Mouse (Mus musculus) limb, embryonic 15.5 days (tissue): ENCODE measurements around the gene Dnajb1. TPM values are rescaled to one million over a fixed set of nuclear protein-coding genes. Genes with fewer than 3 reads are reported as not detected.
"Not testable (repeated sequence)": the region's sequence is repeated elsewhere in the genome, so short reads cannot be mapped to it uniquely, and the experiment has no call there.

ENCODE experiments used
- ATAC-seq: fragments of 200-750 bp; cut with Nextera tagmentation; 2 replicates; pipeline ENCODE4 v1.8.0; 2017; ENCODE audit warnings: low read depth, moderate TSS enrichment; ENCODE audit not compliant: insufficient number of reproducible peaks, low FRiP score, low TSS enrichment
- H3K27ac ChIP-seq: fragments of 300-500 bp; sonication (generic); 2 replicates; pipeline ENCODE4 v1.5.1; 2015; ENCODE audit warnings: moderate library complexity, mild to moderate bottlenecking, inconsistent platforms
- H3K27me3 ChIP-seq: fragments of 300-500 bp; sonication (generic); 2 replicates; pipeline ENCODE4 v1.6.1; 2015; ENCODE audit warnings: inconsistent platforms
- H3K36me3 ChIP-seq: fragments of 300-500 bp; sonication (generic); 2 replicates; pipeline ENCODE4 v1.6.1; 2015; ENCODE audit warnings: inconsistent platforms
- H3K4me1 ChIP-seq: fragments of 300-500 bp; sonication (generic); 2 replicates; pipeline ENCODE4 v1.6.1; 2015; ENCODE audit warnings: inconsistent platforms
- H3K4me2 ChIP-seq: fragments of 300-500 bp; sonication (generic); 2 replicates; pipeline ENCODE4 v1.6.1; 2015; ENCODE audit warnings: mild to moderate bottlenecking, inconsistent platforms
- H3K4me3 ChIP-seq: fragments of 300-500 bp; sonication (generic); 2 replicates; pipeline ENCODE4 v1.5.1; 2015; ENCODE audit warnings: mild to moderate bottlenecking, inconsistent platforms
- H3K9ac ChIP-seq: fragments of 300-500 bp; sonication (generic); 2 replicates; pipeline ENCODE4 v1.6.1; 2015; ENCODE audit warnings: inconsistent platforms
- H3K9me3 ChIP-seq: fragments of 300-500 bp; sonication (generic); 2 replicates; pipeline ENCODE4 v1.6.1; 2016; ENCODE audit warnings: inconsistent platforms
- WGBS: fragments of 180-500 bp; shearing (Covaris S2); methylation state at CpG from one replicate; pipeline ENCODE4 v1.1.7; 2015; 5-methylcytosine and 5-hydroxymethylcytosine counted together
- polyA plus RNA-seq: library from polyadenylated mRNA; unstranded; fragments of >200 nt; fragmentation: Nextera tagmentation; extraction: Ambion mirVana; gene quantifications from 2 replicates; pipeline ENCODE4 v1.2.1, GENCODE M21; 2015

Gene Dnajb1
- 78.5 and 79.1 TPM in 2 replicates for polyA plus RNA-seq

- Histone ChIP-seq H3K4me1 (peaks cover 27% of the 10 kb centered on the region), H3K4me3 (peak within 1 kb of the TSS; percentile 88), H3K27ac (peak within 1 kb of the TSS; percentile 99), H3K9ac (peak within 1 kb of the TSS; percentile 89), H3K4me2 (peak within 1 kb of the TSS; percentile 68), H3K9me3 (no peaks in the 10 kb centered on the region), H3K36me3 (peaks cover 32% of the 10 kb centered on the region), H3K27me3 (no peaks in the 10 kb centered on the region)
- WGBS = under 1% methylated on average over 68 of the region's 69 CpGs
- peak; percentile 97 for ATAC-seq
Measured at GRCm38 (mm10) chr8:83607661-83608397, at the start of gene Dnajb1, which contains the start of gene Tecr. Gene Dnajb1, plus strand, starts transcription at chr8:83608193. Gene Tecr, minus strand, starts transcription at chr8:83607971.

- H3K4me3 ChIP-seq = no peak overlapping the region
- WGBS = 78% methylated on average over 3 of the region's 3 CpGs
- H3K9ac ChIP-seq = no peak overlapping the region
- ATAC-seq = no peak
- no peak overlapping the region for H3K4me2 ChIP-seq
- H3K36me3 ChIP-seq = no peaks in the 10 kb centered on the region
- peaks cover 6% of the 10 kb centered on the region for H3K4me1 ChIP-seq
- H3K27ac ChIP-seq = no peak overlapping the region
- H3K27me3 ChIP-seq = no peaks in the 10 kb centered on the region
- H3K9me3 ChIP-seq = no peaks in the 10 kb centered on the region
Measured at GRCm38 (mm10) chr8:83562669-83563068, 45.3 kb upstream of the Dnajb1 start.

- H3K36me3 ChIP-seq = no peaks in the 10 kb centered on the region
- no peaks in the 10 kb centered on the region for H3K9me3 ChIP-seq
- H3K4me1 ChIP-seq = peaks cover 12% of the 10 kb centered on the region
- no peak overlapping the region for H3K27ac ChIP-seq
- H3K4me2 ChIP-seq = no peak overlapping the region
- no peak overlapping the region for H3K9ac ChIP-seq
- H3K4me3 ChIP-seq = no peak overlapping the region
- no peak for ATAC-seq
- 71% methylated on average over 4 of the region's 4 CpGs for WGBS
- no peaks in the 10 kb centered on the region for H3K27me3 ChIP-seq
Measured at GRCm38 (mm10) chr8:83563246-83563645, 44.7 kb upstream of the Dnajb1 start.

GRCm38 (mm10) chr8:83565731-83566375, 42.1 kb upstream of the Dnajb1 start:
- Histone ChIP-seq H3K4me1 (peaks cover 12% of the 10 kb centered on the region), H3K4me3 (no peak overlapping the region), H3K27ac (no peak overlapping the region), H3K27me3 (no peaks in the 10 kb centered on the region), H3K4me2 (no peak overlapping the region), H3K9ac (no peak overlapping the region), H3K36me3 (peaks cover 12% of the 10 kb centered on the region), H3K9me3 (no peaks in the 10 kb centered on the region)
- ATAC-seq = 0 out of 2 replicates have a peak, but pooled peaks have one; percentile 4
- WGBS = 75% methylated on average over 9 of the region's 9 CpGs

- WGBS = under 1% methylated on average over 48 of the region's 48 CpGs
- H3K36me3 ChIP-seq = peaks cover 20% of the 10 kb centered on the region
- H3K4me2 ChIP-seq = peak within 1 kb of the TSS; percentile 79
- H3K27ac ChIP-seq = peak within 1 kb of the TSS; percentile 75
- no peaks in the 10 kb centered on the region for H3K9me3 ChIP-seq
- no peaks in the 10 kb centered on the region for H3K27me3 ChIP-seq
- H3K4me3 ChIP-seq = peak within 1 kb of the TSS; percentile 78
- H3K9ac ChIP-seq = peak within 1 kb of the TSS; percentile 69
- ATAC-seq = peak; percentile 82
- peaks cover 12% of the 10 kb centered on the region for H3K4me1 ChIP-seq
Measured at GRCm38 (mm10) chr8:83566469-83567395, 41.3 kb upstream of the Dnajb1 start, which contains the start of gene Ndufb7. Gene Ndufb7, plus strand, starts transcription at chr8:83566671.

- ATAC-seq = no peak
- H3K4me1 ChIP-seq = peaks cover 12% of the 10 kb centered on the region
Measured at GRCm38 (mm10) chr8:83567668-83568067, 40.3 kb upstream of the Dnajb1 start.

GRCm38 (mm10) chr8:83568128-83568527, 39.9 kb upstream of the Dnajb1 start:
- H3K4me1 ChIP-seq = peaks cover 12% of the 10 kb centered on the region
- peaks cover 34% of the 10 kb centered on the region for H3K36me3 ChIP-seq
- H3K9ac ChIP-seq = no peak overlapping the region
- H3K27me3 ChIP-seq = no peaks in the 10 kb centered on the region
- ATAC-seq = no peak
- no peak overlapping the region for H3K27ac ChIP-seq
- 66% methylated on average over 5 of the region's 5 CpGs for WGBS
- H3K4me3 ChIP-seq = peak overlapping the region; percentile 78; the same call in 1 of the 2 replicates
- H3K9me3 ChIP-seq = no peaks in the 10 kb centered on the region
- peak overlapping the region; percentile 79 for H3K4me2 ChIP-seq

More at GRCm38 (mm10) chr8:83567668-83568067, 40.3 kb upstream of the Dnajb1 start:
- no peaks in the 10 kb centered on the region for H3K27me3 ChIP-seq
- H3K9ac ChIP-seq = peak overlapping the region; percentile 69; the same call in 1 of the 2 replicates
- no peaks in the 10 kb centered on the region for H3K9me3 ChIP-seq
- peak overlapping the region; percentile 78 for H3K4me3 ChIP-seq
- peak overlapping the region; percentile 79 for H3K4me2 ChIP-seq
- H3K36me3 ChIP-seq = peaks cover 29% of the 10 kb centered on the region
- WGBS = 59% methylated on average over 3 of the region's 3 CpGs
- H3K27ac ChIP-seq = no peak overlapping the region

- Histone ChIP-seq H3K27ac (no peak overlapping the region), H3K4me2 (no peak overlapping the region), H3K9me3 (no peaks in the 10 kb centered on the region), H3K27me3 (no peaks in the 10 kb centered on the region), H3K36me3 (peaks cover 40% of the 10 kb centered on the region), H3K9ac (no peak overlapping the region), H3K4me3 (no peak overlapping the region), H3K4me1 (peaks cover 15% of the 10 kb centered on the region)
- 69% methylated on average over 5 of the region's 5 CpGs for WGBS
- ATAC-seq = no peak
Measured at GRCm38 (mm10) chr8:83568755-83569154, 39.2 kb upstream of the Dnajb1 start.

GRCm38 (mm10) chr8:83569165-83569564, 38.8 kb upstream of the Dnajb1 start:
- Histone ChIP-seq H3K27me3 (no peaks in the 10 kb centered on the region), H3K27ac (no peak overlapping the region; the same call in 1 of the 2 replicates), H3K4me3 (no peak overlapping the region), H3K4me1 (peaks cover 19% of the 10 kb centered on the region), H3K36me3 (peaks cover 44% of the 10 kb centered on the region), H3K4me2 (no peak overlapping the region), H3K9ac (no peak overlapping the region), H3K9me3 (no peaks in the 10 kb centered on the region)
- 70% methylated on average over 4 of the region's 4 CpGs for WGBS
- no peak for ATAC-seq

- no peak overlapping the region for H3K9ac ChIP-seq
- H3K4me1 ChIP-seq = peaks cover 30% of the 10 kb centered on the region
- no peaks in the 10 kb centered on the region for H3K9me3 ChIP-seq
- peaks cover 49% of the 10 kb centered on the region for H3K36me3 ChIP-seq
- H3K27ac ChIP-seq = no peak overlapping the region
- no peak overlapping the region for H3K4me2 ChIP-seq
- H3K27me3 ChIP-seq = no peaks in the 10 kb centered on the region
- ATAC-seq = no peak
- H3K4me3 ChIP-seq = no peak overlapping the region
- 84% methylated on average over 15 of the region's 15 CpGs for WGBS
Measured at GRCm38 (mm10) chr8:83570272-83571000, 37.6 kb upstream of the Dnajb1 start.

- not testable (repeated sequence) for H3K4me2 ChIP-seq, H3K4me3 ChIP-seq, H3K27me3 ChIP-seq, ATAC-seq, H3K9ac ChIP-seq, H3K27ac ChIP-seq, H3K9me3 ChIP-seq
- 88% methylated on average over 7 of the region's 7 CpGs for WGBS
- Histone ChIP-seq H3K36me3 (peaks cover 49% of the 10 kb centered on the region), H3K4me1 (peaks cover 36% of the 10 kb centered on the region)
Measured at GRCm38 (mm10) chr8:83571001-83571340, 37.0 kb upstream of the Dnajb1 start.
